In the genomic region with DNA sequence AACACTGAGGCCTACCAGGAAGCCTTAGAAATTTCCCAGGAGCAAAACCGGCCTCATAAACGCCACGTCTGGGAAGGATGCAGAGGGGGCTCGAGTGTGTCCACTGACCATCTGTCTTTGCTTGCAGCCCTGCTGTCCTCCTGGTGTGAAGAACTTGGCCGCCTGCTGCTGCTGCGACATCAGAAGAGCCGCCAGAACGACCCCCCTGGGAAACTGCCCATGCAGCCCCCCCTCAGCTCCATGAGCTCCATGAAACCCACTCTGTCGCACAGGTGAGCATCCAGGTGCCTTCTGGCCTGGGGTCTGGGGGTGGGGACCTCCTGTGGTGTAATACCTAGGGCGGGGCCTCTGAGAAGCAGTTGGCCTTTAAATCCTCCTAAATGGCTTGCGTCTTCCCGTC, we compare ENCODE assay signal across 9 mouse cellular contexts. TPM values are rescaled to one million over a fixed set of nuclear protein-coding genes. Genes with fewer than 3 reads are reported as not detected.
A peak's percentile ranks its signal among the peaks of the same experiment; 100 is the strongest.
DNase-seq lines count a peak whose midpoint lies in the region; ATAC-seq and TF ChIP-seq lines count a peak whose summit lies in the region.
"Had no signal": no experiment of that assay in that cellular context is flagged by ENCODE, and none has a peak within 500 bp of the region (broad histone marks: within the 10 kb centered on the region; RNA-seq: fewer than 3 reads in every experiment).

No protein-coding gene starts in this region.

- H3K27me3 ChIP-seq in heart, embryonic 13.5 days (replicated peaks), result no peaks in the 10 kb centered on the region
- no peaks in the 10 kb centered on the region for H3K27me3 ChIP-seq in neural tube, embryonic 12.5 days (replicated peaks)
- no peaks in the 10 kb centered on the region for H3K27me3 ChIP-seq in hindbrain, embryonic 15.5 days

- no peaks in the 10 kb centered on the region for H3K9me3 ChIP-seq in heart, embryonic 13.5 days
- no peaks in the 10 kb centered on the region for H3K9me3 ChIP-seq in neural tube, embryonic 12.5 days
- H3K9me3 ChIP-seq in hindbrain, embryonic 15.5 days, result no peaks in the 10 kb centered on the region

- H3K4me1 ChIP-seq in heart, embryonic 13.5 days, result peaks cover 99% of the 10 kb centered on the region
- peaks cover 63% of the 10 kb centered on the region for H3K4me1 ChIP-seq in neural tube, embryonic 12.5 days
- peaks cover 80% of the 10 kb centered on the region for H3K4me1 ChIP-seq in hindbrain, embryonic 15.5 days (replicated peaks)
- peaks cover 55% of the 10 kb centered on the region for H3K4me1 ChIP-seq in olfactory bulb, adult 2 months (ENCODE audit: control insufficient read depth, insufficient read depth, low read length)

- 78% methylated on average over 12 of the region's 12 CpGs for WGBS in heart, embryonic 13.5 days
- 59% methylated on average over 12 of the region's 12 CpGs for WGBS in neural tube, embryonic 12.5 days
- WGBS in hindbrain, embryonic 15.5 days, result 51% methylated on average over 12 of the region's 12 CpGs
- WGBS in olfactory bulb, adult 2 months, result 76% methylated on average over 12 of the region's 12 CpGs

- peak overlapping the region; percentile 81 for H3K27ac ChIP-seq in heart, embryonic 13.5 days (replicated peaks)
- peak overlapping the region; percentile 20; the same call in 1 of the 2 replicates for H3K27ac ChIP-seq in neural tube, embryonic 12.5 days
- H3K27ac ChIP-seq in hindbrain, embryonic 15.5 days (replicated peaks), result peak overlapping the region; percentile 61
- H3K27ac ChIP-seq in olfactory bulb, adult 2 months (ENCODE audit: insufficient read depth, low read depth, low read length), result peak overlapping the region; percentile 52; the same call in 1 of the 2 replicates

- intact Hi-C loops in heart, postnatal 36 days (cut with DNase I), result no loop called here

- peak overlapping the region; percentile 47 for H3K9ac ChIP-seq in heart, embryonic 13.5 days
- no peak overlapping the region for H3K9ac ChIP-seq in neural tube, embryonic 12.5 days
- H3K9ac ChIP-seq in hindbrain, embryonic 15.5 days, result no peak overlapping the region
- H3K9ac ChIP-seq: liver, postnatal 0 days had no signal

- H3K4me2 ChIP-seq in heart, embryonic 13.5 days, result no peak overlapping the region
- no peak overlapping the region for H3K4me2 ChIP-seq in neural tube, embryonic 12.5 days (replicated peaks)
- H3K4me2 ChIP-seq in hindbrain, embryonic 15.5 days, result no peak overlapping the region

- no peak overlapping the region for H3K4me3 ChIP-seq in heart, embryonic 13.5 days
- no peak overlapping the region for H3K4me3 ChIP-seq in neural tube, embryonic 12.5 days
- H3K4me3 ChIP-seq in hindbrain, embryonic 15.5 days, result no peak overlapping the region
- H3K4me3 ChIP-seq in olfactory bulb, adult 2 months (ENCODE audit: insufficient read depth, low read depth, low read length), result no peak overlapping the region

- no peak for TF ChIP-seq POLR2A in olfactory bulb, adult 2 months (IDR thresholded peaks at IDR 0.05; ENCODE audit: insufficient read depth, low read depth, low read length)

- H3K36me3 ChIP-seq in heart, embryonic 13.5 days, result peaks cover 51% of the 10 kb centered on the region
- H3K36me3 ChIP-seq in neural tube, embryonic 12.5 days, result peaks cover 57% of the 10 kb centered on the region
- peaks cover 13% of the 10 kb centered on the region for H3K36me3 ChIP-seq in hindbrain, embryonic 15.5 days

- no peak for TF ChIP-seq CTCF in olfactory bulb, adult 2 months (IDR thresholded peaks at IDR 0.05; ENCODE audit: insufficient read depth, low read depth, low read length)

- DNase-seq in heart, postnatal 36 days, result no peak
- DNase-seq in neural tube, embryonic 10.5 days (ENCODE audit: extremely low spot score, low spot score), result no peak
- DNase-seq: kidney, adult 11 months; liver, postnatal 0 days had no signal

- no peak for ATAC-seq in heart, embryonic 13.5 days (ENCODE audit: extremely low read depth, insufficient number of reproducible peaks, low FRiP score, low TSS enrichment)
- no peak for ATAC-seq in neural tube, embryonic 12.5 days (ENCODE audit: low FRiP score, low read depth)
- ATAC-seq in hindbrain, embryonic 15.5 days (ENCODE audit: low FRiP score, low read depth), result no peak
- ATAC-seq in monocyte, adult 5-6 weeks (replicated peaks; ENCODE audit: insufficient number of reproducible peaks, low FRiP score, low TSS enrichment, poor library complexity, severe bottlenecking), result no peak
- ATAC-seq: liver, postnatal 0 days had no signal

RNA-seq across cellular contexts. Expression of gene Ppif, which starts 58.2 kb away (rescaled TPM):
- polyA plus RNA-seq in heart, embryonic 13.5 days (2015; fragmentation: Nextera tagmentation; extraction: Ambion mirVana), result 93.7 and 99.8 TPM in 2 replicates
- 100 to 1,000 TPM; 294 to 308 TPM for total RNA-seq in heart, postnatal 36 days (2021)
- 23.9 and 24.7 TPM in 2 replicates for polyA plus RNA-seq in neural tube, embryonic 12.5 days (2016; fragmentation: Nextera tagmentation; extraction: Ambion mirVana)
- polyA plus RNA-seq in hindbrain, embryonic 15.5 days (2015; fragmentation: Nextera tagmentation; extraction: Ambion mirVana), result 33.2 and 40.7 TPM in 2 replicates
- polyA plus RNA-seq in olfactory bulb, adult 2 months (2012; ENCODE audit: insufficient read depth, insufficient read length, low replicate concordance, missing spikeins), result not detected in 2 replicates
- total RNA-seq in monocyte, adult 5-6 weeks (2017), result 3.2 to 11.4 TPM (median 7.9 TPM) in 3 replicates

Comparison
In these comparisons a context has a peak if more than half of its experiments do, and no peak if none do; other contexts are left out.
1. H3K27ac ChIP-seq: peak in every context shown above with its lines; median percentile 81 in heart, embryonic 13.5 days; 61 in hindbrain, embryonic 15.5 days; 52 in olfactory bulb, adult 2 months; 20 in neural tube, embryonic 12.5 days.
2. RNA of gene Ppif, which starts 58.2 kb away (polyA plus RNA-seq): 93.7 to 99.8 TPM in heart, embryonic 13.5 days, 33.2 to 40.7 TPM in hindbrain, embryonic 15.5 days and 23.9 to 24.7 TPM in neural tube, embryonic 12.5 days; not detected in olfactory bulb, adult 2 months; every median in the first group is over 10 times any median in the second.